Mouse (Mus musculus) ES-Bruce4 (cell line): ENCODE data around the gene Ephb1.

Experiments used
- CTCF ChIP-seq: IDR thresholded peaks from one replicate; pipeline ENCODE4 v1.8.1; 2011; ENCODE audit warnings: low read depth, low read length
- EP300 ChIP-seq: IDR thresholded peaks from 2 replicates; pipeline ENCODE4 v1.6.1; 2011; ENCODE audit warnings: low read depth, low read length; ENCODE audit not compliant: insufficient read depth

- TF ChIP-seq EP300, result no peak
- no peak for TF ChIP-seq CTCF
Observed at GRCm38 (mm10) chr9:102374661-102375060, 20.2 kb upstream of the Ephb1 start.
